Mouse (Mus musculus): ENCODE measurements around the gene Acap2. TPM values are rescaled to one million over a fixed set of nuclear protein-coding genes. Genes with fewer than 3 reads are reported as not detected.

The Acap2 gene
- polyA plus RNA-seq, 1 experiment from 2014 or later: 18.8 TPM

- peak; percentile 74 for DNase-seq (ENCODE audit: low spot score)
- H3K27me3 ChIP-seq (replicated peaks; ENCODE audit: low read depth, poor library complexity, severe bottlenecking): no peaks in the 10 kb centered on the region
- H3K27ac ChIP-seq (replicated peaks): peak overlapping the region; percentile 94
- no peaks in the 10 kb centered on the region for H3K36me3 ChIP-seq (replicated peaks)
- peak overlapping the region; percentile 87 for H3K4me3 ChIP-seq
- under 1% methylated on average over 56 of the region's 56 CpGs for WGBS
- no peaks in the 10 kb centered on the region for H3K9me3 ChIP-seq
- H3K4me1 ChIP-seq: peaks cover 26% of the 10 kb centered on the region
Observed at GRCm38 (mm10) chr16:31199926-31200789, 887 bp downstream of the Acap2 start.

- Histone ChIP-seq H3K36me3 (replicated peaks) (no peaks in the 10 kb centered on the region), H3K4me3 (peak overlapping the region; percentile 87), H3K4me1 (peaks cover 26% of the 10 kb centered on the region), H3K27me3 (replicated peaks; ENCODE audit: low read depth, poor library complexity, severe bottlenecking) (no peaks in the 10 kb centered on the region), H3K9me3 (no peaks in the 10 kb centered on the region), H3K27ac (replicated peaks) (peak overlapping the region; percentile 94; the same call in 1 of the 2 replicates)
- peak; percentile 62 for DNase-seq (ENCODE audit: low spot score)
- 18% methylated on average over 14 of the region's 14 CpGs for WGBS
Observed at GRCm38 (mm10) chr16:31199591-31199925, 1.5 kb downstream of the Acap2 start.

GRCm38 (mm10) chr16:31196971-31197370 is 4.1 kb downstream of the Acap2 start:
- Histone ChIP-seq H3K27ac (replicated peaks) (no peak overlapping the region), H3K4me3 (no peak overlapping the region), H3K36me3 (replicated peaks) (no peaks in the 10 kb centered on the region), H3K9me3 (no peaks in the 10 kb centered on the region), H3K4me1 (peaks cover 34% of the 10 kb centered on the region), H3K27me3 (replicated peaks; ENCODE audit: low read depth, poor library complexity, severe bottlenecking) (no peaks in the 10 kb centered on the region)
- WGBS: 71% methylated on average over 3 of the region's 3 CpGs
- no peak for DNase-seq (ENCODE audit: low spot score)

GRCm38 (mm10) chr16:31192526-31192925 is 8.5 kb downstream of the Acap2 start:
- H3K36me3 ChIP-seq (replicated peaks): no peaks in the 10 kb centered on the region
- DNase-seq (ENCODE audit: low spot score): no peak
- no peaks in the 10 kb centered on the region for H3K9me3 ChIP-seq
- no peak overlapping the region for H3K4me3 ChIP-seq
- no peaks in the 10 kb centered on the region for H3K27me3 ChIP-seq (replicated peaks; ENCODE audit: low read depth, poor library complexity, severe bottlenecking)
- peaks cover 12% of the 10 kb centered on the region for H3K4me1 ChIP-seq
- H3K27ac ChIP-seq (replicated peaks): no peak overlapping the region
- WGBS: 81% methylated on average over 3 of the region's 3 CpGs

- Histone ChIP-seq H3K4me1 (peaks cover 12% of the 10 kb centered on the region), H3K27me3 (replicated peaks; ENCODE audit: low read depth, poor library complexity, severe bottlenecking) (no peaks in the 10 kb centered on the region), H3K9me3 (no peaks in the 10 kb centered on the region), H3K4me3 (no peak overlapping the region), H3K36me3 (replicated peaks) (no peaks in the 10 kb centered on the region), H3K27ac (replicated peaks) (no peak overlapping the region)
- WGBS: 68% methylated on average over 6 of the region's 6 CpGs
- DNase-seq (ENCODE audit: low spot score): no peak
Observed at GRCm38 (mm10) chr16:31191818-31192217, 9.2 kb downstream of the Acap2 start.

- Histone ChIP-seq H3K36me3 (replicated peaks) (no peaks in the 10 kb centered on the region), H3K27ac (replicated peaks) (no peak overlapping the region), H3K4me1 (peaks cover 15% of the 10 kb centered on the region), H3K4me3 (no peak overlapping the region), H3K27me3 (replicated peaks; ENCODE audit: low read depth, poor library complexity, severe bottlenecking) (no peaks in the 10 kb centered on the region), H3K9me3 (no peaks in the 10 kb centered on the region)
- WGBS: 90% methylated on average over 8 of the region's 8 CpGs
- no peak for DNase-seq (ENCODE audit: low spot score)
Observed at GRCm38 (mm10) chr16:31190426-31190825, 10.6 kb downstream of the Acap2 start.

GRCm38 (mm10) chr16:31189291-31189690 is 11.8 kb downstream of the Acap2 start:
- peaks cover 21% of the 10 kb centered on the region for H3K4me1 ChIP-seq
- H3K36me3 ChIP-seq (replicated peaks): no peaks in the 10 kb centered on the region
- DNase-seq (ENCODE audit: low spot score): no peak
- no peaks in the 10 kb centered on the region for H3K27me3 ChIP-seq (replicated peaks; ENCODE audit: low read depth, poor library complexity, severe bottlenecking)
- 90% methylated on average over 5 of the region's 5 CpGs for WGBS
- no peaks in the 10 kb centered on the region for H3K9me3 ChIP-seq
- H3K27ac ChIP-seq (replicated peaks): no peak overlapping the region
- H3K4me3 ChIP-seq: no peak overlapping the region

GRCm38 (mm10) chr16:31188799-31189198 is 12.2 kb downstream of the Acap2 start:
- DNase-seq (ENCODE audit: low spot score): no peak
- peaks cover 25% of the 10 kb centered on the region for H3K4me1 ChIP-seq

GRCm38 (mm10) chr16:31188270-31188669 is 12.8 kb downstream of the Acap2 start:
- Histone ChIP-seq H3K9me3 (no peaks in the 10 kb centered on the region), H3K4me1 (peaks cover 26% of the 10 kb centered on the region), H3K4me3 (no peak overlapping the region), H3K27ac (replicated peaks) (no peak overlapping the region), H3K36me3 (replicated peaks) (no peaks in the 10 kb centered on the region), H3K27me3 (replicated peaks; ENCODE audit: low read depth, poor library complexity, severe bottlenecking) (no peaks in the 10 kb centered on the region)
- WGBS: 80% methylated on average over 6 of the region's 6 CpGs
- no peak for DNase-seq (ENCODE audit: low spot score)

More at GRCm38 (mm10) chr16:31188799-31189198, 12.2 kb downstream of the Acap2 start:
- no peak overlapping the region for H3K4me3 ChIP-seq
- H3K27me3 ChIP-seq (replicated peaks; ENCODE audit: low read depth, poor library complexity, severe bottlenecking): no peaks in the 10 kb centered on the region
- no peaks in the 10 kb centered on the region for H3K9me3 ChIP-seq
- H3K36me3 ChIP-seq (replicated peaks): no peaks in the 10 kb centered on the region
- no peak overlapping the region for H3K27ac ChIP-seq (replicated peaks)
- 83% methylated on average over 2 of the region's 2 CpGs for WGBS

- Histone ChIP-seq H3K27me3 (replicated peaks; ENCODE audit: low read depth, poor library complexity, severe bottlenecking) (no peaks in the 10 kb centered on the region), H3K9me3 (no peaks in the 10 kb centered on the region), H3K4me3 (no peak overlapping the region), H3K36me3 (replicated peaks) (no peaks in the 10 kb centered on the region), H3K27ac (replicated peaks) (no peak overlapping the region), H3K4me1 (peaks cover 23% of the 10 kb centered on the region)
- 79% methylated on average over 1 of the region's 1 CpGs for WGBS
- DNase-seq (ENCODE audit: low spot score): no peak
Observed at GRCm38 (mm10) chr16:31187192-31187591, 13.9 kb downstream of the Acap2 start.

GRCm38 (mm10) chr16:31185757-31186156 is 15.3 kb downstream of the Acap2 start:
- 86% methylated on average over 2 of the region's 2 CpGs for WGBS
- Histone ChIP-seq H3K27me3 (replicated peaks; ENCODE audit: low read depth, poor library complexity, severe bottlenecking) (no peaks in the 10 kb centered on the region), H3K4me3 (no peak overlapping the region), H3K9me3 (no peaks in the 10 kb centered on the region), H3K4me1 (peaks cover 19% of the 10 kb centered on the region), H3K36me3 (replicated peaks) (no peaks in the 10 kb centered on the region), H3K27ac (replicated peaks) (no peak overlapping the region)
- DNase-seq (ENCODE audit: low spot score): no peak

- H3K9me3 ChIP-seq: no peaks in the 10 kb centered on the region
- DNase-seq (ENCODE audit: low spot score): no peak
- WGBS: 80% methylated on average over 4 of the region's 4 CpGs
- no peaks in the 10 kb centered on the region for H3K36me3 ChIP-seq (replicated peaks)
- H3K27me3 ChIP-seq (replicated peaks; ENCODE audit: low read depth, poor library complexity, severe bottlenecking): no peaks in the 10 kb centered on the region
- peaks cover 20% of the 10 kb centered on the region for H3K4me1 ChIP-seq
- no peak overlapping the region for H3K27ac ChIP-seq (replicated peaks)
- H3K4me3 ChIP-seq: no peak overlapping the region
Observed at GRCm38 (mm10) chr16:31184727-31185126, 16.3 kb downstream of the Acap2 start.

GRCm38 (mm10) chr16:31182576-31182975 is 18.5 kb downstream of the Acap2 start:
- H3K9me3 ChIP-seq: no peaks in the 10 kb centered on the region
- H3K27ac ChIP-seq (replicated peaks): no peak overlapping the region
- no peaks in the 10 kb centered on the region for H3K36me3 ChIP-seq (replicated peaks)
- H3K27me3 ChIP-seq (replicated peaks; ENCODE audit: low read depth, poor library complexity, severe bottlenecking): no peaks in the 10 kb centered on the region
- WGBS: 82% methylated on average over 9 of the region's 9 CpGs
- no peak for DNase-seq (ENCODE audit: low spot score)
- H3K4me3 ChIP-seq: no peak overlapping the region
- peaks cover 22% of the 10 kb centered on the region for H3K4me1 ChIP-seq
